Mouse (Mus musculus): ENCODE results near the gene Megf8. TPM values are rescaled to one million over a fixed set of nuclear protein-coding genes. Genes with fewer than 3 reads are reported as not detected.

The Megf8 gene
- total RNA-seq, 1 experiment = 47.5 TPM

- TF ChIP-seq HCFC1 (IDR thresholded peaks at IDR 0.05; ENCODE audit: borderline replicate concordance, insufficient read depth, low read length) = no peak
- TF ChIP-seq ZNF384 (IDR thresholded peaks at IDR 0.05; ENCODE audit: low read depth, low read length) = no peak
- TF ChIP-seq CHD2 (IDR thresholded peaks at IDR 0.05; ENCODE audit: low read depth, low read length) = no peak
- TF ChIP-seq ZC3H11A (IDR thresholded peaks at IDR 0.05; ENCODE audit: borderline replicate concordance, low read depth, low read length) = no peak
- TF ChIP-seq MAFK (IDR thresholded peaks at IDR 0.05; ENCODE audit: insufficient read depth, low read depth, low read length) = no peak
- peak; percentile 96 for DNase-seq (ENCODE audit: low read depth, low spot score)
- peak overlapping the region; percentile 98 for H3K27ac ChIP-seq (ENCODE audit: insufficient read depth, low read depth, low read length, poor library complexity, severe bottlenecking)
- H3K4me3 ChIP-seq (ENCODE audit: insufficient read depth in 1 of 2, low read depth in 1 of 2, low read length in 2 of 2, poor library complexity in 1 of 2, severe bottlenecking in 1 of 2) = peak overlapping the region; percentile 82 to 95
- H3K4me1 ChIP-seq (ENCODE audit: control insufficient read depth in 2 of 2, insufficient read depth in 2 of 2, low read length in 2 of 2, poor library complexity in 1 of 2) = peaks cover 17 to 35% of the 10 kb centered on the region in 2 experiments
- H3K9me3 ChIP-seq (ENCODE audit: control insufficient read depth, insufficient read depth, low read depth, low read length) = no peaks in the 10 kb centered on the region
- peaks cover 23% of the 10 kb centered on the region for H3K36me3 ChIP-seq (ENCODE audit: control insufficient read depth, insufficient read depth, low read length, poor library complexity, severe bottlenecking)
- in situ Hi-C loops (cut with MboI; ENCODE audit: low sequenced_read_pairs in 2 of 2, unreplicated experiment in 2 of 2) = no loop called here
- H3K9ac ChIP-seq (ENCODE audit: insufficient read depth, low read depth, low read length, poor library complexity, severe bottlenecking) = peak overlapping the region; percentile 96
These were observed 35.0 kb upstream of the Megf8 start for GRCm38 (mm10) chr7:25281734-25282601.

DNA sequence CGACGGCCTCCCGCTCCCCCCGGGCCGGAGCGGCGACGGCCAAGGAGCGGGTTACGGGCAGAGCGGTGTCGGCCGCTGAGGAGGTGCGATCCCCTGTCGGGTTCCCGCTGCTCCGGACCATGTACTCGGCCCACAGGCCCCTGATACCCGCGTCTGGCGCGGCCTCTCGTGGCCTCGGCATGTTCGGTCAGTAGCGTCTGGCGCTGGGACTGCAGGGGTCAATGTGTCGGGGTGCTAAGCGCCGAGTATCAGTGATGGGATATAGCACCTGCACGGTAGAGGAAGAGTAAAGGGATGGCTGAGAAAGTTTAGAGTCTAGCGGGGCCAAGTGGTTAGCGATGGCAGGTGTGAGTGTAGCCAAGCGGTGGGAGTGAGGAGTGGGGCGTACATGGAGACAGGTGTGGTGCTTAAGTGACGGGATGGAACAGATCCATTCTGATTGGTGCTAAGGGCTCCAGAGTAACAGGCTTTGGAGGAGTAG, 34.2 kb upstream of the Megf8 start:
- Histone ChIP-seq H3K4me1 (ENCODE audit: control insufficient read depth in 2 of 2, insufficient read depth in 2 of 2, low read length in 2 of 2, poor library complexity in 1 of 2) (peaks cover 15 to 31% of the 10 kb centered on the region in 2 experiments; a peak in 2 of 4 replicates), H3K27ac (ENCODE audit: insufficient read depth, low read depth, low read length, poor library complexity, severe bottlenecking) (peak overlapping the region; percentile 98), H3K9me3 (ENCODE audit: control insufficient read depth, insufficient read depth, low read depth, low read length) (no peaks in the 10 kb centered on the region), H3K36me3 (ENCODE audit: control insufficient read depth, insufficient read depth, low read length, poor library complexity, severe bottlenecking) (peaks cover 31% of the 10 kb centered on the region), H3K9ac (ENCODE audit: insufficient read depth, low read depth, low read length, poor library complexity, severe bottlenecking) (peak overlapping the region; percentile 96), H3K4me3 (ENCODE audit: insufficient read depth in 1 of 2, low read depth in 1 of 2, low read length in 2 of 2, poor library complexity in 1 of 2, severe bottlenecking in 1 of 2) (peak overlapping the region; percentile 82 to 95)
- in situ Hi-C loops (cut with MboI; ENCODE audit: low sequenced_read_pairs in 2 of 2, unreplicated experiment in 2 of 2) = no loop called here
- no peak for DNase-seq (ENCODE audit: low read depth, low spot score)
- TF ChIP-seq HCFC1 (IDR thresholded peaks at IDR 0.05; ENCODE audit: borderline replicate concordance, insufficient read depth, low read length) (0 out of 2 replicates have a peak, but pooled peaks have one; percentile 8), CHD2 (IDR thresholded peaks at IDR 0.05; ENCODE audit: low read depth, low read length) (no peak), ZC3H11A (IDR thresholded peaks at IDR 0.05; ENCODE audit: borderline replicate concordance, low read depth, low read length) (no peak)

DNA sequence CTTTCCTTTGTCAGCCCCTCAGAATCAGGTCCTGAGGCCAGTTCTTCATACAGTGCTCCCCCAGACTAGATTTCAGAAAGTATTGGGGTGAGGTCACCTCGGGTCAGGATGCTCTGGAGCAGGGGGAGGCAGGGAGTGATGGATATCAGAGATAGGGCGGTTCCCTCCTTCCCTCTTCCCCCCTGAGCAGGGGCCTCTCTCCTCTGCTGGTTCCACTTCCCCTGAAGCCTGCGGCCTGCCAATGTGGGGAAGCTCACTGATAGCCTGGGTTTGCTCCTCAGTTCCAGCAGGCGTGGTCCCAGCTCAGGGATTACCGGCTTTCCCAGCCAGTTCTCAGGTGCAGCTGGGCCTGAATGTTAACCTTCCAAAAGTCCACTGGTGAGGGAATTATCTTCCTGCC, 33.3 kb upstream of the Megf8 start:
- Histone ChIP-seq H3K9me3 (ENCODE audit: control insufficient read depth, insufficient read depth, low read depth, low read length) (no peaks in the 10 kb centered on the region), H3K4me1 (ENCODE audit: control insufficient read depth in 2 of 2, insufficient read depth in 2 of 2, low read length in 2 of 2, poor library complexity in 1 of 2) (peaks cover 12 to 31% of the 10 kb centered on the region in 2 experiments; a peak in 2 of 4 replicates), H3K4me3 (ENCODE audit: insufficient read depth in 1 of 2, low read depth in 1 of 2, low read length in 2 of 2, poor library complexity in 1 of 2, severe bottlenecking in 1 of 2) (peak overlapping the region; percentile 82 to 95), H3K9ac (ENCODE audit: insufficient read depth, low read depth, low read length, poor library complexity, severe bottlenecking) (peak overlapping the region; percentile 96), H3K27ac (ENCODE audit: insufficient read depth, low read depth, low read length, poor library complexity, severe bottlenecking) (no peak overlapping the region), H3K36me3 (ENCODE audit: control insufficient read depth, insufficient read depth, low read length, poor library complexity, severe bottlenecking) (peaks cover 39% of the 10 kb centered on the region)
- in situ Hi-C loops (cut with MboI; ENCODE audit: low sequenced_read_pairs in 2 of 2, unreplicated experiment in 2 of 2) = no loop called here
- no peak for TF ChIP-seq MAFK (IDR thresholded peaks at IDR 0.05; ENCODE audit: insufficient read depth, low read depth, low read length)
- TF ChIP-seq CHD2 (IDR thresholded peaks at IDR 0.05; ENCODE audit: low read depth, low read length) = no peak
- no peak for TF ChIP-seq ZNF384 (IDR thresholded peaks at IDR 0.05; ENCODE audit: low read depth, low read length)
- no peak for TF ChIP-seq HCFC1 (IDR thresholded peaks at IDR 0.05; ENCODE audit: borderline replicate concordance, insufficient read depth, low read length)
- TF ChIP-seq ZC3H11A (IDR thresholded peaks at IDR 0.05; ENCODE audit: borderline replicate concordance, low read depth, low read length) = no peak
- no peak for DNase-seq (ENCODE audit: low read depth, low spot score)

DNA sequence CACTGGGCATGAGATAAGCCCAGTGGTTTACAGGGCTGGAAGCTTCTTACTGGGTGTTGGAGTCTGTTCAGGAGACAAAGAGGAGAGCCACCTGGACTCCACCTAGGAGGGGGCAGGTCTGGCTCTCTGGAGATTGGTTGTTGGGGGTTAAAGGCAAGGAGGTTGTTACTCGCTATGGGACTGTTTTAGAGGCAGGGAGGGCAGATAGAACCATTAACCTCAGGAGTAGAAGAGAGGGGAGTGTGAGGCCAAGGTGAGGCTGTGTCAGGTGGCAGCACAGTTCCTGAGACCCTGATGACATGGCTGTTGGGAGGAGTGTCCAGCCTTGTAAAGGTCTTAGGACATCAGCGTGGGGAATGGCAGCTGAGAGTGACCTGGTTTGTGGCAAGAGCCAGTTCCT, 32.8 kb upstream of the Megf8 start:
- Histone ChIP-seq H3K4me1 (ENCODE audit: control insufficient read depth in 2 of 2, insufficient read depth in 2 of 2, low read length in 2 of 2, poor library complexity in 1 of 2) (peaks cover 12 to 31% of the 10 kb centered on the region in 2 experiments; a peak in 2 of 4 replicates), H3K36me3 (ENCODE audit: control insufficient read depth, insufficient read depth, low read length, poor library complexity, severe bottlenecking) (peaks cover 45% of the 10 kb centered on the region)

More for the DNA sequence above, 32.8 kb upstream of the Megf8 start:
- Histone ChIP-seq H3K9me3 (ENCODE audit: control insufficient read depth, insufficient read depth, low read depth, low read length) (no peaks in the 10 kb centered on the region), H3K27ac (ENCODE audit: insufficient read depth, low read depth, low read length, poor library complexity, severe bottlenecking) (no peak overlapping the region), H3K9ac (ENCODE audit: insufficient read depth, low read depth, low read length, poor library complexity, severe bottlenecking) (no peak overlapping the region), H3K4me3 (ENCODE audit: insufficient read depth in 1 of 2, low read depth in 1 of 2, low read length in 2 of 2, poor library complexity in 1 of 2, severe bottlenecking in 1 of 2) (no peak overlapping the region)
- no peak for DNase-seq (ENCODE audit: low read depth, low spot score)
- in situ Hi-C loops (cut with MboI; ENCODE audit: low sequenced_read_pairs in 2 of 2, unreplicated experiment in 2 of 2) = no loop called here
- no peak for TF ChIP-seq MAFK (IDR thresholded peaks at IDR 0.05; ENCODE audit: insufficient read depth, low read depth, low read length)
- no peak for TF ChIP-seq CHD2 (IDR thresholded peaks at IDR 0.05; ENCODE audit: low read depth, low read length)
- no peak for TF ChIP-seq HCFC1 (IDR thresholded peaks at IDR 0.05; ENCODE audit: borderline replicate concordance, insufficient read depth, low read length)
- TF ChIP-seq ZC3H11A (IDR thresholded peaks at IDR 0.05; ENCODE audit: borderline replicate concordance, low read depth, low read length) = no peak
- TF ChIP-seq ZNF384 (IDR thresholded peaks at IDR 0.05; ENCODE audit: low read depth, low read length) = no peak
